In the genomic region with DNA sequence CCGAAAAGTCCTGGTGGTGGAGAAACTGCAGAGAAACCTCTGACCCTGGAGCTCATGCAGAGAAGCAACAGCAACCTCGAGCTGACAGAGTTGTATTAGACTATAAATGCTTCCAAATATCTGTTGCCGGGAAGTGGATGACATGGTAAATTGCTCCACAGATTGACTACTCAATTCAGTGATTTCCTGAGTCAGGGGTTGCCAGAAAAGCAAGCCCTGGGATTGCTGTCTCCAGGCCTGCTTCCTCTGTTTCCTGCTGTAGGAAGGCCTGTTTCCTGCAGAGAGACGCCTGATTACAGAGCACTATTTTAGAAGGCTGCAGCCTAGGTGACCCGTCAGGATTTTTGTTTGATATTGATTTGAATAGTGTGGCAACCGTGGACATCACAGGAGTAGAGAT, we compare ENCODE assay signal across 11 mouse cellular contexts. TPM values are rescaled to one million over a fixed set of nuclear protein-coding genes. Genes with fewer than 3 reads are reported as not detected.
A peak's percentile ranks its signal among the peaks of the same experiment; 100 is the strongest.
DNase-seq lines count a peak whose midpoint lies in the region; ATAC-seq lines count a peak whose summit lies in the region.
"Had no signal": no experiment of that assay in that cellular context is flagged by ENCODE, and none has a peak within 500 bp of the region (broad histone marks: within the 10 kb centered on the region; RNA-seq: fewer than 3 reads in every experiment).

No protein-coding gene starts in this region.

- 15% methylated on average over 6 of the region's 6 CpGs for WGBS in liver, embryonic 16.5 days (ENCODE audit: insufficient replicate concordance)
- WGBS in liver, embryonic 12.5 days (ENCODE audit: insufficient replicate concordance) = 18% methylated on average over 6 of the region's 6 CpGs
- 34% methylated on average over 6 of the region's 6 CpGs for WGBS in heart, embryonic 12.5 days
- WGBS in kidney, embryonic 16.5 days = 38% methylated on average over 6 of the region's 6 CpGs

- no peak overlapping the region for H3K9ac ChIP-seq in liver, embryonic 16.5 days (ENCODE audit: low read depth, low read length)
- no peak overlapping the region for H3K9ac ChIP-seq in liver, embryonic 12.5 days
- H3K9ac ChIP-seq in heart, embryonic 12.5 days = no peak overlapping the region
- no peak overlapping the region for H3K9ac ChIP-seq in kidney, embryonic 16.5 days (replicated peaks; ENCODE audit: low read length)
- H3K9ac ChIP-seq: liver, embryonic 13.5 days had no signal

- no peak for DNase-seq in left cerebral cortex, adult 11 months (ENCODE audit: low spot score)
- no peak for DNase-seq in retina, embryonic 14.5 days (ENCODE audit: low spot score)
- DNase-seq: liver, embryonic 13.5 days; right cerebral cortex, postnatal 4 days had no signal

- no peaks in the 10 kb centered on the region for H3K9me3 ChIP-seq in liver, embryonic 16.5 days (replicated peaks; ENCODE audit: control insufficient read depth, low read length)
- no peaks in the 10 kb centered on the region for H3K9me3 ChIP-seq in liver, embryonic 12.5 days (replicated peaks)
- H3K9me3 ChIP-seq in heart, embryonic 12.5 days (replicated peaks) = no peaks in the 10 kb centered on the region
- no peaks in the 10 kb centered on the region for H3K9me3 ChIP-seq in kidney, embryonic 16.5 days (ENCODE audit: low read length)
- H3K9me3 ChIP-seq: liver, embryonic 13.5 days had no signal

- H3K27ac ChIP-seq in liver, embryonic 16.5 days (ENCODE audit: low read length) = no peak overlapping the region
- no peak overlapping the region for H3K27ac ChIP-seq in liver, embryonic 12.5 days
- H3K27ac ChIP-seq in heart, embryonic 12.5 days (ENCODE audit: poor library complexity, severe bottlenecking) = 0 out of 2 replicates have a peak overlapping the region, but pooled peaks have one; percentile 24
- peak overlapping the region; percentile 40; the same call in 1 of the 2 replicates for H3K27ac ChIP-seq in kidney, embryonic 16.5 days (ENCODE audit: low read length)
- H3K27ac ChIP-seq: liver, embryonic 13.5 days had no signal

- H3K4me2 ChIP-seq in liver, embryonic 16.5 days (ENCODE audit: low read depth, low read length) = no peak overlapping the region
- no peak overlapping the region for H3K4me2 ChIP-seq in liver, embryonic 12.5 days
- H3K4me2 ChIP-seq in heart, embryonic 12.5 days = no peak overlapping the region
- no peak overlapping the region for H3K4me2 ChIP-seq in kidney, embryonic 16.5 days (replicated peaks; ENCODE audit: low read depth, low read length)
- H3K4me2 ChIP-seq: liver, embryonic 13.5 days had no signal

- no peaks in the 10 kb centered on the region for H3K4me1 ChIP-seq in liver, embryonic 16.5 days (ENCODE audit: control insufficient read depth, low read depth, low read length)
- H3K4me1 ChIP-seq in liver, embryonic 12.5 days = no peaks in the 10 kb centered on the region
- H3K4me1 ChIP-seq in heart, embryonic 12.5 days (replicated peaks) = peaks cover 19% of the 10 kb centered on the region
- peaks cover 4% of the 10 kb centered on the region; the same call in 1 of the 2 replicates for H3K4me1 ChIP-seq in kidney, embryonic 16.5 days (ENCODE audit: insufficient read depth, low read length)
- H3K4me1 ChIP-seq: liver, embryonic 13.5 days had no signal

- H3K4me3 ChIP-seq in liver, embryonic 16.5 days (ENCODE audit: low read depth, low read length) = no peak overlapping the region
- no peak overlapping the region for H3K4me3 ChIP-seq in liver, embryonic 12.5 days
- H3K4me3 ChIP-seq in heart, embryonic 12.5 days = no peak overlapping the region
- no peak overlapping the region for H3K4me3 ChIP-seq in kidney, embryonic 16.5 days (ENCODE audit: low read length)
- H3K4me3 ChIP-seq: liver, embryonic 13.5 days had no signal

- peak; percentile 24; the same call in 1 of the 2 replicates for ATAC-seq in liver, embryonic 16.5 days (ENCODE audit: low read depth)
- ATAC-seq in liver, embryonic 12.5 days = no peak
- ATAC-seq in heart, embryonic 12.5 days (ENCODE audit: insufficient number of reproducible peaks, low FRiP score) = no peak
- peak; percentile 42; the same call in 1 of the 2 replicates for ATAC-seq in kidney, embryonic 16.5 days (ENCODE audit: low FRiP score, low TSS enrichment)
- no peak for ATAC-seq in cerebellum, adult (ENCODE audit: insufficient number of reproducible peaks, low FRiP score, low TSS enrichment)

- H3K27me3 ChIP-seq in liver, embryonic 16.5 days (ENCODE audit: control insufficient read depth, insufficient read depth, low read depth, low read length) = no peaks in the 10 kb centered on the region
- peaks cover 6% of the 10 kb centered on the region; the same call in 1 of the 2 replicates for H3K27me3 ChIP-seq in liver, embryonic 12.5 days (replicated peaks)
- H3K27me3 ChIP-seq in heart, embryonic 12.5 days (replicated peaks) = no peaks in the 10 kb centered on the region
- no peaks in the 10 kb centered on the region for H3K27me3 ChIP-seq in kidney, embryonic 16.5 days (ENCODE audit: insufficient read depth, low read length)
- H3K27me3 ChIP-seq: liver, embryonic 13.5 days had no signal

- H3K36me3 ChIP-seq in liver, embryonic 16.5 days (ENCODE audit: control insufficient read depth, insufficient read depth) = no peaks in the 10 kb centered on the region
- H3K36me3 ChIP-seq in liver, embryonic 12.5 days = no peaks in the 10 kb centered on the region
- no peaks in the 10 kb centered on the region for H3K36me3 ChIP-seq in heart, embryonic 12.5 days
- no peaks in the 10 kb centered on the region for H3K36me3 ChIP-seq in kidney, embryonic 16.5 days (ENCODE audit: insufficient read depth, low read length)
- H3K36me3 ChIP-seq: liver, embryonic 13.5 days had no signal

RNA-seq across cellular contexts. Expression of gene 1700020N01Rik, which starts 47.5 kb away (rescaled TPM):
- polyA plus RNA-seq in liver, embryonic 16.5 days (2015; fragmentation: Nextera tagmentation; extraction: Ambion mirVana) = not detected in 2 replicates
- polyA plus RNA-seq in liver, embryonic 12.5 days (2016; fragmentation: Nextera tagmentation; extraction: Ambion mirVana) = not detected in 2 replicates
- polyA plus RNA-seq in heart, embryonic 12.5 days (2016; fragmentation: Nextera tagmentation; extraction: Ambion mirVana) = 0.18 and 0.54 TPM in 2 replicates
- polyA plus RNA-seq in kidney, embryonic 16.5 days (2015; fragmentation: Nextera tagmentation; extraction: Ambion mirVana) = not detected in 2 replicates
- polyA plus RNA-seq: large intestine, adult 2 months; liver, embryonic 13.5 days; neural tube, embryonic 11.5 days had no signal

Comparison
In these comparisons a context has a peak if more than half of its experiments do, and no peak if none do; other contexts are left out.
1. ATAC-seq: peak in liver, embryonic 16.5 days (single experiment) and kidney, embryonic 16.5 days (single experiment); none in liver, embryonic 12.5 days (single experiment), heart, embryonic 12.5 days (single experiment) and cerebellum, adult (single experiment).
2. H3K27ac ChIP-seq: peak in heart, embryonic 12.5 days (single experiment) and kidney, embryonic 16.5 days (single experiment); none in liver, embryonic 16.5 days (single experiment) and liver, embryonic 12.5 days (single experiment).